Mouse (Mus musculus) G1E (cell line): Measurements from ENCODE around the gene Slc2a1.

Experiments used
- CTCF ChIP-seq: IDR thresholded peaks from 2 replicates; pipeline ENCODE4 v1.5.1; 2012; ENCODE audit warnings: low read depth, low read length, inconsistent platforms, mixed read lengths
- GATA1 ChIP-seq: IDR thresholded peaks from 2 replicates; pipeline ENCODE4 v1.6.1; 2012; ENCODE audit warnings: borderline replicate concordance, low read length, inconsistent platforms, mixed read lengths
- POLR2AphosphoS5 ChIP-seq: IDR thresholded peaks from 2 replicates; pipeline ENCODE4 v1.6.1; 2012; ENCODE audit warnings: low read depth, low read length, inconsistent platforms; ENCODE audit not compliant: insufficient replicate concordance

GRCm38 (mm10) chr4:119118659-119119077 lies 10.2 kb downstream of the Slc2a1 start:
- TF ChIP-seq POLR2AphosphoS5, result no peak
- no peak for TF ChIP-seq CTCF
- TF ChIP-seq GATA1, result no peak
